8 mouse cellular contexts compared by ENCODE assay signal in the genomic region with DNA sequence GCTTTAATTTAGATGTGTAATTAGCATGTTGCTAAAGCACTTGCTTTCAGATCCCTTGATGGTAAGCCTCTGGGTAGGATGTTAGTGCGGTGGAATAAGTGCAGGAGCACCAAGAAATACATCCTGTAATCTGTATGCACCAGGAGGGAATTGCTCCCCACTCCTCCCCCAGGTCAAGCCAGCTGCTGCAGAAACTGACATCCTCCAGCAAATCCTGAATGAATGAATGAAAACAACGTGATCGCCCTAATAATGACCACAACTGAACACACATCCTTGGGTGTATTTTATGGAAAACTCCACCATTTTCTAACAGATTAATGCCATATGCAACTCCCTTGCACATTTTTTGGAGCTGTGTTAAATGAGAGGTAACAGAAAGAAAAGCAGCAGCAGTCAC. TPM values are rescaled to one million over a fixed set of nuclear protein-coding genes. Genes with fewer than 3 reads are reported as not detected.
DNase-seq lines count a peak whose midpoint lies in the region; ATAC-seq and TF ChIP-seq lines count a peak whose summit lies in the region.

No protein-coding gene starts in this region.

- H3K4me3 ChIP-seq in layer of hippocampus, adult 2 months: peak overlapping the region; percentile 83
- peak overlapping the region; percentile 95 for H3K4me3 ChIP-seq in embryonic facial prominence, embryonic 13.5 days
- peak overlapping the region; percentile 84 for H3K4me3 ChIP-seq in intestine, postnatal 0 days (ENCODE audit: low read depth, low read length)

- peak overlapping the region; percentile 99 for H3K27ac ChIP-seq in layer of hippocampus, adult 2 months
- peak overlapping the region; percentile 97; the same call in 1 of the 2 replicates for H3K27ac ChIP-seq in embryonic facial prominence, embryonic 13.5 days
- H3K27ac ChIP-seq in intestine, postnatal 0 days (ENCODE audit: low read depth, low read length): no peak overlapping the region

- peaks cover 21% of the 10 kb centered on the region for H3K4me1 ChIP-seq in embryonic facial prominence, embryonic 13.5 days
- H3K4me1 ChIP-seq in intestine, postnatal 0 days (replicated peaks; ENCODE audit: control insufficient read depth, insufficient read depth, low read length): peaks cover 4% of the 10 kb centered on the region; the same call in 1 of the 2 replicates

- no peaks in the 10 kb centered on the region for H3K9me3 ChIP-seq in embryonic facial prominence, embryonic 13.5 days
- H3K9me3 ChIP-seq in intestine, postnatal 0 days (ENCODE audit: control insufficient read depth): no peaks in the 10 kb centered on the region

- DNase-seq in layer of hippocampus, adult 2 months (ENCODE audit: low spot score in 2 of 2): no peak
- DNase-seq in layer of hippocampus, postnatal 25 days (ENCODE audit: extremely low spot score in 1 of 2, low spot score in 1 of 2): no peak
- DNase-seq in retina, embryonic 14.5 days (ENCODE audit: low spot score): peak; percentile 27
- DNase-seq in spleen, postnatal 36 days (ENCODE audit: low spot score in 2 of 2): no peak
- DNase-seq in kidney, postnatal 36 days: no peak

- no peak for TF ChIP-seq CTCF in layer of hippocampus, adult 2 months (conservative IDR thresholded peaks at IDR 0.05)
- no peak for TF ChIP-seq CTCF in intestine, postnatal 0 days (IDR thresholded peaks at IDR 0.05; ENCODE audit: low read depth)

- H3K4me2 ChIP-seq in embryonic facial prominence, embryonic 13.5 days: peak overlapping the region; percentile 73
- peak overlapping the region; percentile 86 for H3K4me2 ChIP-seq in intestine, postnatal 0 days (replicated peaks; ENCODE audit: low read depth)

- H3K9ac ChIP-seq in embryonic facial prominence, embryonic 13.5 days: peak overlapping the region; percentile 98
- H3K9ac ChIP-seq in intestine, postnatal 0 days (ENCODE audit: low read depth, low read length): no peak overlapping the region

- no peak for ATAC-seq in embryonic facial prominence, embryonic 13.5 days (ENCODE audit: insufficient number of reproducible peaks, insufficient read depth, low FRiP score, low TSS enrichment, low read depth)
- ATAC-seq in intestine, postnatal 0 days: no peak
- ATAC-seq in granulocyte monocyte progenitor cell, adult 5-6 weeks (replicated peaks; ENCODE audit: poor library complexity, severe bottlenecking): no peak

- 6% methylated on average over 3 of the region's 3 CpGs for WGBS in embryonic facial prominence, embryonic 13.5 days
- 46% methylated on average over 3 of the region's 3 CpGs for WGBS in intestine, postnatal 0 days

- H3K27me3 ChIP-seq in embryonic facial prominence, embryonic 13.5 days: no peaks in the 10 kb centered on the region
- H3K27me3 ChIP-seq in intestine, postnatal 0 days (replicated peaks; ENCODE audit: control insufficient read depth, insufficient read depth, low read length): no peaks in the 10 kb centered on the region

- no peaks in the 10 kb centered on the region for H3K36me3 ChIP-seq in embryonic facial prominence, embryonic 13.5 days
- no peaks in the 10 kb centered on the region for H3K36me3 ChIP-seq in intestine, postnatal 0 days (ENCODE audit: control insufficient read depth, insufficient read depth)

RNA-seq across cellular contexts. Expression of a gene that starts 2.0 kb away (rescaled TPM):
- total RNA-seq in layer of hippocampus, adult 2 months (2021): 10 to 100 TPM; 94.5 to 94.8 TPM
- 10 to 100 TPM; 64.7 to 74.9 TPM for total RNA-seq in layer of hippocampus, postnatal 25 days (2021)
- polyA plus RNA-seq in embryonic facial prominence, embryonic 13.5 days (2015; fragmentation: Nextera tagmentation; extraction: Ambion mirVana): 6.6 and 9.5 TPM in 2 replicates
- polyA plus RNA-seq in intestine, postnatal 0 days (2015; fragmentation: Nextera tagmentation; extraction: Ambion mirVana): 3.8 and 3.9 TPM in 2 replicates
- 3.7 and 5.7 TPM in 2 replicates for total RNA-seq in granulocyte monocyte progenitor cell, adult 5-6 weeks (2014; fragmentation: Nextera tagmentation)
- total RNA-seq in granulocyte monocyte progenitor cell, adult 5-6 weeks (2017): 2.6 and 3.1 TPM in 2 replicates

Comparison
In these comparisons a context has a peak if more than half of its experiments do, and no peak if none do; other contexts are left out.
1. RNA of a gene that starts 2.0 kb away (total RNA-seq): 94.5 to 94.8 TPM in layer of hippocampus, adult 2 months and 64.7 to 74.9 TPM in layer of hippocampus, postnatal 25 days; 2.6 to 5.7 TPM in granulocyte monocyte progenitor cell, adult 5-6 weeks; every median in the first group is over 4 times any median in the second.
2. Peak in every context shown above with its lines, with median percentiles within 50 percentile points of each other: H3K4me3 ChIP-seq.